Mouse (Mus musculus): ENCODE data around the gene Slc12a9.

Gene Slc12a9

GRCm38 (mm10) chr5:137289591-137290365 is 43.6 kb downstream of the Slc12a9 start:
- ChIA-PET POLR2A (interaction anchor here in 3 of 4 experiments (0.5 to 5.0 kb wide), 10 partner anchors 16 to 213 kb away, joined by 3 to 48 read pairs (median 4); partner anchors contain the start of genes Pop7 (in 2 of the 3) and Srrt (in 2 of the 3)), CTCF (interaction anchor here (0.6 to 4.5 kb wide), 22 partner anchors 12 to 470 kb away, joined by 3 to 34 read pairs (median 5); partner anchors contain the start of gene Slc12a9 (in 1 of the 4))

- ChIA-PET CTCF (interaction anchor here (0.5 to 4.5 kb wide), 22 partner anchors 12 to 471 kb away, joined by 3 to 34 read pairs (median 4); partner anchors contain the start of gene Slc12a9 (in 1 of the 4)), POLR2A (interaction anchor here in 3 of 4 experiments (0.5 to 5.0 kb wide), 8 partner anchors 17 to 214 kb away, joined by 3 to 48 read pairs (median 4); partner anchors contain the start of genes Srrt (in 2 of the 3) and Pop7 (in 1 of the 3))
These were observed 44.4 kb downstream of the Slc12a9 start for GRCm38 (mm10) chr5:137288999-137289470.

- ChIA-PET CTCF (interaction anchor here (0.5 to 4.5 kb wide), 35 partner anchors 11 to 481 kb away, joined by 3 to 64 read pairs (median 6); partner anchors contain the start of gene Pop7 (in 3 of the 4)), POLR2A (interaction anchor here in 3 of 4 experiments (0.5 to 5.0 kb wide), 21 partner anchors 8 to 326 kb away, joined by 3 to 48 read pairs (median 4); partner anchors contain the start of genes Srrt (in 2 of the 3), Pop7 (in 1 of the 3) and Trip6 (in 1 of the 3))
These were observed 45.2 kb downstream of the Slc12a9 start for GRCm38 (mm10) chr5:137287953-137288743.

GRCm38 (mm10) chr5:137287032-137287952 is 46.1 kb downstream of the Slc12a9 start, which contains the start of gene Ache:
TSS of gene Ache (plus strand) at chr5:137287519.
- CTCF ChIA-PET: interaction anchor here (0.5 to 4.5 kb wide), 85 partner anchors 9 to 900 kb away, joined by 3 to 64 read pairs (median 4); partner anchors contain the start of genes Pop7 (in 3 of the 4), Ap1s1 (in 1 of the 4), Cnpy4 (in 1 of the 4) and Ephb4 (in 1 of the 4)
- POLR2A ChIA-PET: interaction anchor here in 3 of 4 experiments (0.5 to 5.0 kb wide), 25 partner anchors 9 to 374 kb away, joined by 3 to 48 read pairs (median 3); partner anchors contain the start of genes Srrt (in 2 of the 3) and Trip6 (in 1 of the 3)

- ChIA-PET POLR2A (interaction anchor here in 3 of 4 experiments (0.5 to 5.0 kb wide), 21 partner anchors 9 to 876 kb away, joined by 3 to 48 read pairs (median 3); partner anchors contain the start of gene Srrt (in 2 of the 3)), CTCF (interaction anchor here (0.5 to 4.5 kb wide), 79 partner anchors 9 to 840 kb away, joined by 3 to 64 read pairs (median 4); partner anchors contain the start of genes Pop7 (in 3 of the 4), Ap1s1 (in 1 of the 4), Ephb4 (in 1 of the 4) and Trim56 (in 1 of the 4))
These were observed 46.8 kb downstream of the Slc12a9 start for GRCm38 (mm10) chr5:137286655-137287031.

GRCm38 (mm10) chr5:137285986-137286385 is 47.4 kb downstream of the Slc12a9 start:
- ChIA-PET POLR2A (interaction anchor here in 2 of 4 experiments (1.0 to 4.9 kb wide), 5 partner anchors 20 to 155 kb away, joined by 3 to 48 read pairs (median 5); partner anchors contain the start of gene Srrt (in 1 of the 2)), CTCF (interaction anchor here (0.5 to 4.5 kb wide), 29 partner anchors 8 to 380 kb away, joined by 3 to 64 read pairs (median 7); partner anchors contain the start of gene Pop7 (in 1 of the 4))

- POLR2A ChIA-PET: interaction anchor here in 3 of 4 experiments (0.6 to 1.4 kb wide), 3 partner anchors 11 to 125 kb away, joined by 3 to 4 read pairs (median 3); no protein-coding TSS in a partner anchor
- CTCF ChIA-PET: interaction anchor here in 3 of 4 experiments (0.6 to 1.2 kb wide), 4 partner anchors 52 to 1185 kb away, joined by 3 to 6 read pairs (median 3); no protein-coding TSS in a partner anchor
These were observed 48.4 kb downstream of the Slc12a9 start for GRCm38 (mm10) chr5:137285045-137285444.

- CTCF ChIA-PET: interaction anchor here in 3 of 4 experiments (0.6 to 1.2 kb wide), 4 partner anchors 53 to 399 kb away, joined by 3 read pairs; no protein-coding TSS in a partner anchor
- POLR2A ChIA-PET: interaction anchor here in 2 of 4 experiments (0.6 to 1.4 kb wide), 3 partner anchors 10 to 142 kb away, joined by 3 to 10 read pairs (median 3); no protein-coding TSS in a partner anchor
These were observed 49.0 kb downstream of the Slc12a9 start for GRCm38 (mm10) chr5:137284411-137284810.

- ChIA-PET POLR2A (interaction anchor here in 2 of 4 experiments (1.0 to 1.7 kb wide), 4 partner anchors 9 to 27 kb away, joined by 3 to 5 read pairs (median 4); partner anchors contain the start of gene Ache (in 1 of the 2)), CTCF (interaction anchor here (0.5 to 2.0 kb wide), 29 partner anchors 9 to 1291 kb away, joined by 3 to 19 read pairs (median 5); partner anchors contain the start of genes Ache (in 4 of the 4), Pcolce (in 1 of the 4) and Pop7 (in 1 of the 4))
These were observed 55.7 kb downstream of the Slc12a9 start for GRCm38 (mm10) chr5:137277360-137278342.

- POLR2A ChIA-PET: interaction anchor here in 3 of 4 experiments (0.6 to 2.4 kb wide), 5 partner anchors 9 to 83 kb away, joined by 3 to 5 read pairs (median 3); partner anchors contain the start of gene Ache (in 1 of the 3)
- CTCF ChIA-PET: interaction anchor here in 3 of 4 experiments (0.5 to 1.7 kb wide), 11 partner anchors 9 to 1164 kb away, joined by 3 to 7 read pairs (median 4); partner anchors contain the start of gene Ache (in 1 of the 3)
These were observed 65.1 kb downstream of the Slc12a9 start for GRCm38 (mm10) chr5:137268131-137268910.

- ChIA-PET CTCF (interaction anchor here in 2 of 4 experiments (0.5 to 0.7 kb wide), 2 partner anchors 241 to 305 kb away, joined by 3 read pairs; partner anchors contain the start of gene Tfr2 (in 1 of the 2)), POLR2A (interaction anchor here in 1 of 4 experiments (0.7 kb wide), 2 partner anchors 20 to 93 kb away, joined by 4 to 7 read pairs; no protein-coding TSS in a partner anchor)
These were observed 68.6 kb downstream of the Slc12a9 start for GRCm38 (mm10) chr5:137264787-137265186.
